Mouse (Mus musculus) limb, embryonic 13.5 days (tissue): ENCODE results near the gene Gstp3. TPM values are rescaled to one million over a fixed set of nuclear protein-coding genes. Genes with fewer than 3 reads are reported as not detected.
"Not testable (repeated sequence)": the region's sequence is repeated elsewhere in the genome, so short reads cannot be mapped to it uniquely, and the experiment has no call there.

ENCODE experiments used
- ATAC-seq: fragments of 200-750 bp; cut with Nextera tagmentation; 2 replicates; pipeline ENCODE4 v1.8.0; 2017; ENCODE audit warnings: low read depth, moderate number of reproducible peaks, moderate TSS enrichment; ENCODE audit not compliant: low FRiP score
- H3K27ac ChIP-seq: fragments of 300-500 bp; sonication (generic); 2 replicates; pipeline ENCODE4 v1.5.1; 2015; ENCODE audit warnings: inconsistent platforms, mild to moderate bottlenecking, moderate library complexity
- H3K27me3 ChIP-seq: fragments of 300-500 bp; sonication (generic); 2 replicates; pipeline ENCODE4 v1.6.1; 2015; ENCODE audit warnings: mild to moderate bottlenecking, inconsistent platforms
- H3K36me3 ChIP-seq: fragments of 300-500 bp; sonication (generic); 2 replicates; pipeline ENCODE4 v1.6.1; 2015; ENCODE audit warnings: inconsistent platforms, mild to moderate bottlenecking, moderate library complexity
- H3K4me1 ChIP-seq: fragments of 300-500 bp; sonication (generic); 2 replicates; pipeline ENCODE4 v1.6.1; 2015; ENCODE audit warnings: inconsistent platforms
- H3K4me2 ChIP-seq: fragments of 300-500 bp; sonication (generic); replicated peaks from 2 replicates; pipeline ENCODE4 v1.6.1; 2015; ENCODE audit warnings: inconsistent platforms, mild to moderate bottlenecking, moderate library complexity
- H3K4me3 ChIP-seq: fragments of 300-500 bp; sonication (generic); 2 replicates; pipeline ENCODE4 v1.5.1; 2015; ENCODE audit warnings: moderate library complexity, mild to moderate bottlenecking, inconsistent platforms
- H3K9ac ChIP-seq: fragments of 300-500 bp; sonication (generic); 2 replicates; pipeline ENCODE4 v1.6.1; 2015; ENCODE audit warnings: mild to moderate bottlenecking, inconsistent platforms
- H3K9me3 ChIP-seq: fragments of 300-500 bp; sonication (generic); 2 replicates; pipeline ENCODE4 v1.6.1; 2016; ENCODE audit warnings: inconsistent platforms
- WGBS: fragments of 180-500 bp; shearing (Covaris S2); methylation state at CpG from one replicate; pipeline ENCODE4 v1.1.7; 2015; 5-methylcytosine and 5-hydroxymethylcytosine counted together
- polyA plus RNA-seq: library from polyadenylated mRNA; unstranded; fragments of >200 nt; fragmentation: Nextera tagmentation; extraction: Ambion mirVana; gene quantifications from 2 replicates; pipeline ENCODE4 v1.2.1, GENCODE M21; 2015

Gene Gstp3
- polyA plus RNA-seq, 1 experiment from 2014 or later, result not detected

GRCm38 (mm10) chr19:4057962-4058361 lies 1.4 kb downstream of the Gstp3 start:
- H3K27me3 ChIP-seq, result no peaks in the 10 kb centered on the region
- ATAC-seq, result no peak
- no peak overlapping the region for H3K27ac ChIP-seq

GRCm38 (mm10) chr19:4057389-4057788 lies 2.0 kb downstream of the Gstp3 start:
- Histone ChIP-seq H3K27me3 (no peaks in the 10 kb centered on the region), H3K4me2 (no peak overlapping the region), H3K36me3 (no peaks in the 10 kb centered on the region), H3K4me1 (0 out of 2 replicates have a peak, but pooled peaks cover 3% of the 10 kb centered on the region), H3K4me3 (no peak overlapping the region), H3K27ac (no peak overlapping the region), H3K9ac (no peak overlapping the region), H3K9me3 (no peaks in the 10 kb centered on the region)
- ATAC-seq, result no peak
- 84% methylated on average over 13 of the region's 13 CpGs for WGBS

More at GRCm38 (mm10) chr19:4057962-4058361, 1.4 kb downstream of the Gstp3 start:
- Histone ChIP-seq H3K9me3 (no peaks in the 10 kb centered on the region), H3K4me3 (no peak overlapping the region), H3K36me3 (no peaks in the 10 kb centered on the region), H3K4me1 (0 out of 2 replicates have a peak, but pooled peaks cover 3% of the 10 kb centered on the region), H3K4me2 (no peak overlapping the region), H3K9ac (no peak overlapping the region)
- WGBS, result 93% methylated on average over 7 of the region's 7 CpGs

GRCm38 (mm10) chr19:4056727-4057126 lies 2.6 kb downstream of the Gstp3 start:
- H3K9ac ChIP-seq, result peak overlapping the region; percentile 1; the same call in 1 of the 2 replicates
- 47% methylated on average over 4 of the region's 4 CpGs for WGBS
- H3K27me3 ChIP-seq, result no peaks in the 10 kb centered on the region
- H3K27ac ChIP-seq, result no peak overlapping the region
- no peak overlapping the region for H3K4me2 ChIP-seq
- H3K4me1 ChIP-seq, result 0 out of 2 replicates have a peak, but pooled peaks cover 3% of the 10 kb centered on the region
- H3K36me3 ChIP-seq, result no peaks in the 10 kb centered on the region
- no peak for ATAC-seq
- H3K9me3 ChIP-seq, result no peaks in the 10 kb centered on the region
- no peak overlapping the region for H3K4me3 ChIP-seq

GRCm38 (mm10) chr19:4055947-4056693 lies 3.2 kb downstream of the Gstp3 start:
- 49% methylated on average over 15 of the region's 15 CpGs for WGBS
- Histone ChIP-seq H3K36me3 (no peaks in the 10 kb centered on the region), H3K4me1 (0 out of 2 replicates have a peak, but pooled peaks cover 3% of the 10 kb centered on the region), H3K4me3 (no peak overlapping the region), H3K9me3 (no peaks in the 10 kb centered on the region), H3K4me2 (no peak overlapping the region), H3K27me3 (no peaks in the 10 kb centered on the region), H3K9ac (0 out of 2 replicates have a peak overlapping the region, but pooled peaks have one; percentile 1), H3K27ac (no peak overlapping the region)
- no peak for ATAC-seq

- no peak overlapping the region for H3K27ac ChIP-seq
- WGBS, result 71% methylated on average over 8 of the region's 8 CpGs
Measured at GRCm38 (mm10) chr19:4055216-4055946, 4.0 kb downstream of the Gstp3 start.

GRCm38 (mm10) chr19:4054613-4055012 lies 4.8 kb downstream of the Gstp3 start:
- Histone ChIP-seq H3K9ac (no peak overlapping the region), H3K27me3 (no peaks in the 10 kb centered on the region), H3K4me3 (no peak overlapping the region), H3K4me2 (no peak overlapping the region), H3K36me3 (no peaks in the 10 kb centered on the region), H3K4me1 (0 out of 2 replicates have a peak, but pooled peaks cover 3% of the 10 kb centered on the region), H3K27ac (no peak overlapping the region), H3K9me3 (no peaks in the 10 kb centered on the region)
- ATAC-seq, result no peak
- WGBS, result 87% methylated on average over 5 of the region's 5 CpGs

More at GRCm38 (mm10) chr19:4055216-4055946, 4.0 kb downstream of the Gstp3 start:
- Histone ChIP-seq H3K9ac (no peak overlapping the region), H3K4me3 (no peak overlapping the region), H3K36me3 (no peaks in the 10 kb centered on the region), H3K9me3 (no peaks in the 10 kb centered on the region), H3K4me1 (0 out of 2 replicates have a peak, but pooled peaks cover 3% of the 10 kb centered on the region), H3K4me2 (no peak overlapping the region), H3K27me3 (no peaks in the 10 kb centered on the region)
- no peak for ATAC-seq

GRCm38 (mm10) chr19:4052516-4053030 lies 6.8 kb downstream of the Gstp3 start:
- no peak overlapping the region for H3K4me2 ChIP-seq
- no peaks in the 10 kb centered on the region for H3K27me3 ChIP-seq
- ATAC-seq, result no peak
- 78% methylated on average over 5 of the region's 5 CpGs for WGBS
- H3K4me3 ChIP-seq, result no peak overlapping the region
- no peaks in the 10 kb centered on the region for H3K9me3 ChIP-seq
- 0 out of 2 replicates have a peak, but pooled peaks cover 3% of the 10 kb centered on the region for H3K4me1 ChIP-seq
- H3K9ac ChIP-seq, result no peak overlapping the region
- no peaks in the 10 kb centered on the region for H3K36me3 ChIP-seq
- H3K27ac ChIP-seq, result no peak overlapping the region

- Histone ChIP-seq H3K27ac (no peak overlapping the region), H3K27me3 (no peaks in the 10 kb centered on the region), H3K9me3 (no peaks in the 10 kb centered on the region), H3K4me2 (no peak overlapping the region), H3K36me3 (no peaks in the 10 kb centered on the region), H3K4me3 (no peak overlapping the region), H3K9ac (no peak overlapping the region), H3K4me1 (0 out of 2 replicates have a peak, but pooled peaks cover 3% of the 10 kb centered on the region)
- ATAC-seq, result no peak
- WGBS, result 52% methylated on average over 10 of the region's 10 CpGs
Measured at GRCm38 (mm10) chr19:4051741-4052515, 7.4 kb downstream of the Gstp3 start.

- Histone ChIP-seq H3K9me3 (no peaks in the 10 kb centered on the region), H3K27me3 (no peaks in the 10 kb centered on the region), H3K36me3 (no peaks in the 10 kb centered on the region), H3K27ac (no peak overlapping the region), H3K4me1 (peaks cover 2% of the 10 kb centered on the region; the same call in 1 of the 2 replicates), H3K4me2 (no peak overlapping the region), H3K4me3 (no peak overlapping the region), H3K9ac (no peak overlapping the region)
- WGBS, result 94% methylated on average over 5 of the region's 5 CpGs
- ATAC-seq, result no peak
Measured at GRCm38 (mm10) chr19:4051016-4051415, 8.4 kb downstream of the Gstp3 start.

GRCm38 (mm10) chr19:4049069-4049468 lies 10.3 kb downstream of the Gstp3 start:
- not testable (repeated sequence) for H3K27ac ChIP-seq, H3K4me2 ChIP-seq, H3K9ac ChIP-seq, ATAC-seq, H3K36me3 ChIP-seq, H3K4me1 ChIP-seq, H3K27me3 ChIP-seq, H3K4me3 ChIP-seq, H3K9me3 ChIP-seq
- WGBS, result 86% methylated on average over 5 of the region's 5 CpGs

GRCm38 (mm10) chr19:4047859-4048258 lies 11.5 kb downstream of the Gstp3 start:
- H3K4me3 ChIP-seq, result no peak overlapping the region
- H3K4me1 ChIP-seq, result peaks cover 5% of the 10 kb centered on the region; the same call in 1 of the 2 replicates
- ATAC-seq, result no peak
- H3K36me3 ChIP-seq, result no peaks in the 10 kb centered on the region
- H3K27me3 ChIP-seq, result no peaks in the 10 kb centered on the region
- no peaks in the 10 kb centered on the region for H3K9me3 ChIP-seq
- 20% methylated on average over 4 of the region's 4 CpGs for WGBS
- H3K4me2 ChIP-seq, result no peak overlapping the region
- no peak overlapping the region for H3K9ac ChIP-seq
- H3K27ac ChIP-seq, result no peak overlapping the region
